ENCODE assay signal across 13 mouse cellular contexts in genomic region chr4:43497405-43497804, GRCm38 (mm10). TPM values are rescaled to one million over a fixed set of nuclear protein-coding genes. Genes with fewer than 3 reads are reported as not detected.
DNase-seq lines count a peak whose midpoint lies in the region; ATAC-seq and TF ChIP-seq lines count a peak whose summit lies in the region.
"Had no signal": no experiment of that assay in that cellular context is flagged by ENCODE, and none has a peak within 500 bp of the region (broad histone marks: within the 10 kb centered on the region; RNA-seq: fewer than 3 reads in every experiment).

No protein-coding gene starts in this region.

- H3K9me3 ChIP-seq in heart, embryonic 16.5 days (replicated peaks; ENCODE audit: control insufficient read depth, low read length) = no peaks in the 10 kb centered on the region
- H3K9me3 ChIP-seq in midbrain, embryonic 13.5 days = no peaks in the 10 kb centered on the region
- no peaks in the 10 kb centered on the region for H3K9me3 ChIP-seq in midbrain, embryonic 15.5 days
- no peaks in the 10 kb centered on the region for H3K9me3 ChIP-seq in kidney, postnatal 0 days (replicated peaks; ENCODE audit: low read length)
- no peaks in the 10 kb centered on the region for H3K9me3 ChIP-seq in stomach, embryonic 16.5 days (replicated peaks; ENCODE audit: control insufficient read depth, low read length)
- H3K9me3 ChIP-seq: hindbrain, embryonic 12.5 days had no signal

- peak overlapping the region; percentile 89; the same call in 1 of the 2 replicates for H3K4me2 ChIP-seq in heart, embryonic 16.5 days (ENCODE audit: low read depth, low read length)
- H3K4me2 ChIP-seq in midbrain, embryonic 13.5 days (replicated peaks) = 0 out of 2 replicates have a peak overlapping the region, but pooled peaks have one; percentile 78
- no peak overlapping the region for H3K4me2 ChIP-seq in midbrain, embryonic 15.5 days
- no peak overlapping the region for H3K4me2 ChIP-seq in kidney, postnatal 0 days (ENCODE audit: low read length)
- peak overlapping the region; percentile 88 for H3K4me2 ChIP-seq in stomach, embryonic 16.5 days (ENCODE audit: low read depth, low read length)

- no peak for ATAC-seq in heart, embryonic 16.5 days (replicated peaks; ENCODE audit: extremely low read depth, insufficient read depth, low FRiP score)
- no peak for ATAC-seq in midbrain, embryonic 13.5 days
- ATAC-seq in midbrain, embryonic 15.5 days (replicated peaks) = no peak
- no peak for ATAC-seq in kidney, postnatal 0 days (replicated peaks; ENCODE audit: low FRiP score, low read depth)
- ATAC-seq in stomach, embryonic 16.5 days (ENCODE audit: insufficient read depth, low FRiP score) = no peak
- ATAC-seq in CD4-positive, CD25-positive, alpha-beta regulatory T cell, adult 4 months = no peak

- no peak for TF ChIP-seq CTCF in kidney, postnatal 0 days (IDR thresholded peaks at IDR 0.05; ENCODE audit: low read depth)

- 0 out of 2 replicates have a peak, but pooled peaks cover 3% of the 10 kb centered on the region for H3K36me3 ChIP-seq in heart, embryonic 16.5 days (ENCODE audit: control insufficient read depth, insufficient read depth)
- 0 out of 2 replicates have a peak, but pooled peaks cover 9% of the 10 kb centered on the region for H3K36me3 ChIP-seq in midbrain, embryonic 13.5 days
- H3K36me3 ChIP-seq in midbrain, embryonic 15.5 days (replicated peaks) = no peaks in the 10 kb centered on the region
- peaks cover 15% of the 10 kb centered on the region for H3K36me3 ChIP-seq in kidney, postnatal 0 days (ENCODE audit: insufficient read depth, low read length)
- 0 out of 2 replicates have a peak, but pooled peaks cover 4% of the 10 kb centered on the region for H3K36me3 ChIP-seq in stomach, embryonic 16.5 days (ENCODE audit: control insufficient read depth, insufficient read depth, low read length)

- no peak for DNase-seq in heart, adult 9 months (ENCODE audit: low spot score in 2 of 2)
- DNase-seq in kidney, postnatal 0 days (ENCODE audit: low spot score) = no peak
- no peak for DNase-seq in c-Kit-positive CD71-positive TER-119-positive erythroid progenitor cells, embryonic 14.5 days (ENCODE audit: low spot score)
- DNase-seq: cerebellum, postnatal 36 days; lung, postnatal 36 days; spleen, adult 18-20 months; thymus, postnatal 36 days had no signal

- no peaks in the 10 kb centered on the region for H3K27me3 ChIP-seq in heart, embryonic 16.5 days (ENCODE audit: control insufficient read depth, insufficient read depth, low read length)
- 0 out of 2 replicates have a peak, but pooled peaks cover 5% of the 10 kb centered on the region for H3K27me3 ChIP-seq in midbrain, embryonic 13.5 days
- no peaks in the 10 kb centered on the region for H3K27me3 ChIP-seq in midbrain, embryonic 15.5 days (replicated peaks)
- H3K27me3 ChIP-seq in kidney, postnatal 0 days (ENCODE audit: insufficient read depth, low read length) = no peaks in the 10 kb centered on the region
- H3K27me3 ChIP-seq in stomach, embryonic 16.5 days (ENCODE audit: control insufficient read depth, insufficient read depth, low read length) = no peaks in the 10 kb centered on the region
- H3K27me3 ChIP-seq: hindbrain, embryonic 12.5 days had no signal

- H3K4me1 ChIP-seq in heart, embryonic 16.5 days (ENCODE audit: control insufficient read depth, insufficient read depth, low read length) = peaks cover 33% of the 10 kb centered on the region
- H3K4me1 ChIP-seq in midbrain, embryonic 13.5 days (replicated peaks) = peaks cover 51% of the 10 kb centered on the region
- H3K4me1 ChIP-seq in midbrain, embryonic 15.5 days = peaks cover 32% of the 10 kb centered on the region
- H3K4me1 ChIP-seq in kidney, postnatal 0 days (replicated peaks; ENCODE audit: insufficient read depth, low read length) = peaks cover 10% of the 10 kb centered on the region; the same call in 1 of the 2 replicates
- H3K4me1 ChIP-seq in stomach, embryonic 16.5 days (ENCODE audit: control insufficient read depth, insufficient read depth, low read length) = peaks cover 20% of the 10 kb centered on the region

- 92% methylated on average over 8 of the region's 8 CpGs for WGBS in heart, embryonic 16.5 days
- WGBS in midbrain, embryonic 13.5 days = 96% methylated on average over 8 of the region's 8 CpGs
- 96% methylated on average over 8 of the region's 8 CpGs for WGBS in midbrain, embryonic 15.5 days
- 89% methylated on average over 8 of the region's 8 CpGs for WGBS in kidney, postnatal 0 days
- WGBS in stomach, embryonic 16.5 days = 92% methylated on average over 8 of the region's 8 CpGs

- H3K4me3 ChIP-seq in heart, embryonic 16.5 days (ENCODE audit: low read length) = no peak overlapping the region
- H3K4me3 ChIP-seq in midbrain, embryonic 13.5 days (replicated peaks) = no peak overlapping the region
- no peak overlapping the region for H3K4me3 ChIP-seq in midbrain, embryonic 15.5 days
- H3K4me3 ChIP-seq in kidney, postnatal 0 days (replicated peaks; ENCODE audit: low read depth, low read length) = no peak overlapping the region
- no peak overlapping the region for H3K4me3 ChIP-seq in stomach, embryonic 16.5 days (replicated peaks; ENCODE audit: low read length)

- H3K27ac ChIP-seq in heart, embryonic 16.5 days (ENCODE audit: low read length) = no peak overlapping the region
- no peak overlapping the region for H3K27ac ChIP-seq in midbrain, embryonic 13.5 days
- H3K27ac ChIP-seq in midbrain, embryonic 15.5 days = no peak overlapping the region
- H3K27ac ChIP-seq in kidney, postnatal 0 days = peak overlapping the region; percentile 62
- H3K27ac ChIP-seq in stomach, embryonic 16.5 days (ENCODE audit: low read length) = no peak overlapping the region
- H3K27ac ChIP-seq: hindbrain, embryonic 12.5 days had no signal

- H3K9ac ChIP-seq in heart, embryonic 16.5 days (ENCODE audit: low read length) = peak overlapping the region; percentile 79; the same call in 1 of the 2 replicates
- H3K9ac ChIP-seq in midbrain, embryonic 13.5 days (replicated peaks) = no peak overlapping the region; the same call in 1 of the 2 replicates
- H3K9ac ChIP-seq in midbrain, embryonic 15.5 days = no peak overlapping the region
- H3K9ac ChIP-seq in kidney, postnatal 0 days (ENCODE audit: low read depth, low read length) = no peak overlapping the region
- no peak overlapping the region for H3K9ac ChIP-seq in stomach, embryonic 16.5 days (ENCODE audit: low read length)
- H3K9ac ChIP-seq: hindbrain, embryonic 12.5 days had no signal

RNA-seq across cellular contexts. Expression of gene Arhgef39, which starts 2.1 kb away (rescaled TPM):
- polyA plus RNA-seq in heart, embryonic 16.5 days (2015; fragmentation: Nextera tagmentation; extraction: Ambion mirVana) = 38.9 and 43.4 TPM in 2 replicates
- 15.4 and 16.1 TPM in 2 replicates for polyA plus RNA-seq in midbrain, embryonic 13.5 days (2015; fragmentation: Nextera tagmentation; extraction: Ambion mirVana)
- polyA plus RNA-seq in midbrain, embryonic 15.5 days (2015; fragmentation: Nextera tagmentation; extraction: Ambion mirVana) = 6.2 and 7.0 TPM in 2 replicates
- 15.2 and 15.4 TPM in 2 replicates for polyA plus RNA-seq in kidney, postnatal 0 days (2015; fragmentation: Nextera tagmentation; extraction: Ambion mirVana)
- 45.0 and 46.1 TPM in 2 replicates for polyA plus RNA-seq in stomach, embryonic 16.5 days (2015; fragmentation: Nextera tagmentation; extraction: Ambion mirVana)
- polyA plus RNA-seq in CD4-positive, CD25-positive, alpha-beta regulatory T cell, adult 4 months (2017; shearing (Covaris generic)) = 1 to 10 TPM; 4.9 to 8.3 TPM

RNA-seq across cellular contexts. Expression of gene Ccdc107, which starts 4.7 kb away (rescaled TPM):
- polyA plus RNA-seq in heart, embryonic 16.5 days (2015; fragmentation: Nextera tagmentation; extraction: Ambion mirVana) = 76.9 and 81.5 TPM in 2 replicates
- 54.4 and 60.3 TPM in 2 replicates for polyA plus RNA-seq in midbrain, embryonic 13.5 days (2015; fragmentation: Nextera tagmentation; extraction: Ambion mirVana)
- 81.4 and 82.8 TPM in 2 replicates for polyA plus RNA-seq in midbrain, embryonic 15.5 days (2015; fragmentation: Nextera tagmentation; extraction: Ambion mirVana)
- polyA plus RNA-seq in kidney, postnatal 0 days (2015; fragmentation: Nextera tagmentation; extraction: Ambion mirVana) = 104 and 107 TPM in 2 replicates
- 106 and 113 TPM in 2 replicates for polyA plus RNA-seq in stomach, embryonic 16.5 days (2015; fragmentation: Nextera tagmentation; extraction: Ambion mirVana)
- 10 to 100 TPM; 64.0 to 76.0 TPM for polyA plus RNA-seq in CD4-positive, CD25-positive, alpha-beta regulatory T cell, adult 4 months (2017; shearing (Covaris generic))

RNA-seq across cellular contexts. Expression of gene Car9, which starts 9.4 kb away (rescaled TPM):
- polyA plus RNA-seq in heart, embryonic 16.5 days (2015; fragmentation: Nextera tagmentation; extraction: Ambion mirVana) = 3.5 and 3.8 TPM in 2 replicates
- polyA plus RNA-seq in midbrain, embryonic 13.5 days (2015; fragmentation: Nextera tagmentation; extraction: Ambion mirVana) = 0.19 and 0.27 TPM in 2 replicates
- 0.32 and 0.49 TPM in 2 replicates for polyA plus RNA-seq in midbrain, embryonic 15.5 days (2015; fragmentation: Nextera tagmentation; extraction: Ambion mirVana)
- polyA plus RNA-seq in kidney, postnatal 0 days (2015; fragmentation: Nextera tagmentation; extraction: Ambion mirVana) = 0.48 and 1.3 TPM in 2 replicates
- 22.3 and 22.9 TPM in 2 replicates for polyA plus RNA-seq in stomach, embryonic 16.5 days (2015; fragmentation: Nextera tagmentation; extraction: Ambion mirVana)
- 1 to 10 TPM in 1 of 2 experiments, under 1 TPM in 1; 0.32 to 1.5 TPM for polyA plus RNA-seq in CD4-positive, CD25-positive, alpha-beta regulatory T cell, adult 4 months (2017; shearing (Covaris generic))

RNA-seq across cellular contexts. Expression of gene Sit1, which starts 13.9 kb away (rescaled TPM):
- 2.0 and 3.9 TPM in 2 replicates for polyA plus RNA-seq in heart, embryonic 16.5 days (2015; fragmentation: Nextera tagmentation; extraction: Ambion mirVana)
- polyA plus RNA-seq in midbrain, embryonic 13.5 days (2015; fragmentation: Nextera tagmentation; extraction: Ambion mirVana) = not detected in 2 replicates
- polyA plus RNA-seq in midbrain, embryonic 15.5 days (2015; fragmentation: Nextera tagmentation; extraction: Ambion mirVana) = not detected in 2 replicates
- polyA plus RNA-seq in kidney, postnatal 0 days (2015; fragmentation: Nextera tagmentation; extraction: Ambion mirVana) = not detected in 2 replicates
- polyA plus RNA-seq in stomach, embryonic 16.5 days (2015; fragmentation: Nextera tagmentation; extraction: Ambion mirVana) = not detected in 2 replicates
- 100 to 1,000 TPM; 144 to 199 TPM for polyA plus RNA-seq in CD4-positive, CD25-positive, alpha-beta regulatory T cell, adult 4 months (2017; shearing (Covaris generic))
- polyA plus RNA-seq: hindbrain, embryonic 12.5 days had no signal

RNA-seq across cellular contexts. Expression of gene Tpm2, which starts 26.2 kb away (rescaled TPM):
- 162 and 177 TPM in 2 replicates for polyA plus RNA-seq in heart, embryonic 16.5 days (2015; fragmentation: Nextera tagmentation; extraction: Ambion mirVana)
- 13.2 TPM in 2 replicates for polyA plus RNA-seq in midbrain, embryonic 13.5 days (2015; fragmentation: Nextera tagmentation; extraction: Ambion mirVana)
- polyA plus RNA-seq in midbrain, embryonic 15.5 days (2015; fragmentation: Nextera tagmentation; extraction: Ambion mirVana) = 9.8 and 10.7 TPM in 2 replicates
- polyA plus RNA-seq in kidney, postnatal 0 days (2015; fragmentation: Nextera tagmentation; extraction: Ambion mirVana) = 164 and 176 TPM in 2 replicates
- polyA plus RNA-seq in stomach, embryonic 16.5 days (2015; fragmentation: Nextera tagmentation; extraction: Ambion mirVana) = 1,306 and 1,388 TPM in 2 replicates
- not detected for polyA plus RNA-seq in CD4-positive, CD25-positive, alpha-beta regulatory T cell, adult 4 months (2017; shearing (Covaris generic))

Comparison
In these comparisons a context has a peak if more than half of its experiments do, and no peak if none do; other contexts are left out.
1. H3K4me2 ChIP-seq: peak in heart, embryonic 16.5 days (single experiment), midbrain, embryonic 13.5 days (single experiment) and stomach, embryonic 16.5 days (single experiment); none in midbrain, embryonic 15.5 days (single experiment) and kidney, postnatal 0 days (single experiment).